Mouse (Mus musculus) heart, embryonic 12.5 days (tissue): ENCODE data around the gene Kcnk3. TPM values are rescaled to one million over a fixed set of nuclear protein-coding genes. Genes with fewer than 3 reads are reported as not detected.

Experiments
- ATAC-seq: fragments of 200-750 bp; cut with Nextera tagmentation; 2 replicates; pipeline ENCODE4 v1.8.0; 2017; ENCODE audit warnings: moderate TSS enrichment, moderate library complexity; ENCODE audit not compliant: insufficient number of reproducible peaks, low FRiP score
- H3K27ac ChIP-seq: fragments of 300-500 bp; sonication (generic); 2 replicates; pipeline ENCODE4 v1.5.1; 2016; ENCODE audit warnings: mild to moderate bottlenecking, moderate library complexity; ENCODE audit not compliant: poor library complexity, severe bottlenecking
- H3K27me3 ChIP-seq: fragments of 300-500 bp; sonication (generic); replicated peaks from 2 replicates; pipeline ENCODE4 v1.6.1; 2016; ENCODE audit warnings: mild to moderate bottlenecking, moderate library complexity
- H3K36me3 ChIP-seq: fragments of 300-500 bp; sonication (generic); 2 replicates; pipeline ENCODE4 v1.6.1; 2016; ENCODE audit warnings: mild to moderate bottlenecking, moderate library complexity
- H3K4me1 ChIP-seq: fragments of 300-500 bp; sonication (generic); replicated peaks from 2 replicates; pipeline ENCODE4 v1.6.1; 2016; ENCODE audit warnings: mild to moderate bottlenecking
- H3K4me2 ChIP-seq: fragments of 300-500 bp; sonication (generic); 2 replicates; pipeline ENCODE4 v1.6.1; 2016; ENCODE audit warnings: mild to moderate bottlenecking, moderate library complexity
- H3K4me3 ChIP-seq: fragments of 300-500 bp; sonication (generic); 2 replicates; pipeline ENCODE4 v1.5.1; 2016; ENCODE audit warnings: mild to moderate bottlenecking
- H3K9ac ChIP-seq: fragments of 300-500 bp; sonication (generic); 2 replicates; pipeline ENCODE4 v1.6.1; 2016; ENCODE audit warnings: mild to moderate bottlenecking, moderate library complexity
- H3K9me3 ChIP-seq: fragments of 300-500 bp; sonication (generic); replicated peaks from 2 replicates; pipeline ENCODE4 v1.6.1; 2016; ENCODE audit warnings: mild to moderate bottlenecking, moderate library complexity
- WGBS: fragments of 180-500 bp; shearing (Covaris S2); methylation state at CpG from one replicate; pipeline ENCODE4 v1.1.7; 2016; 5-methylcytosine and 5-hydroxymethylcytosine counted together
- microRNA-seq: library from miRNA; unstranded; fragments of <30 nt; microRNA quantifications from one replicate; pipeline ENCODE4, GENCODE M21; 2017
- polyA plus RNA-seq: library from polyadenylated mRNA; unstranded; fragments of >200 nt; fragmentation: Nextera tagmentation; extraction: Ambion mirVana; gene quantifications from 2 replicates; pipeline ENCODE4 v1.2.1, GENCODE M21; 2016

Gene Kcnk3
- polyA plus RNA-seq, 1 experiment from 2014 or later, result 45.1 TPM

DNA sequence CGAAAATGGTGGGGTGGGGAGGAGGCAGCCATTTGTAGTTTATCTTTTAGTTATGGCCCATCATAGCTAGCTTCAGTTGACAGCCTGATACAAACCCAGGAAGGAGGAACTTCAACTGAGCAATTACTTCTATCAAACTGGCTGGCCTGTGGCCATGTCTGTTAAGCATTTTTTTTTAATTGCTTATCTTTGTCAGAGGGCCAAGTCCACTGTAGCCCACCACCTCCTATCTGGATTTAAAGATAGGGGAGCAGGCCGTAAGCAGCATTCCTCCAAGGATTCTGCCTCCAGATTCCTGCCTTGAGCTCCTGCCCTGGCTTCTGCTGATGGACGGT lies 81.5 kb downstream of the Kcnk3 start:
- Histone ChIP-seq H3K9me3 (no peaks in the 10 kb centered on the region), H3K4me2 (peak overlapping the region; percentile 85), H3K36me3 (peaks cover 50% of the 10 kb centered on the region), H3K4me3 (no peak overlapping the region), H3K4me1 (peaks cover 23% of the 10 kb centered on the region), H3K9ac (0 out of 2 replicates have a peak overlapping the region, but pooled peaks have one; percentile 16), H3K27me3 (no peaks in the 10 kb centered on the region), H3K27ac (no peak overlapping the region)
- ATAC-seq, result no peak
- 61% methylated on average over 3 of the region's 3 CpGs for WGBS

- Histone ChIP-seq H3K36me3 (peaks cover 54% of the 10 kb centered on the region), H3K4me3 (no peak overlapping the region), H3K4me2 (no peak overlapping the region), H3K27me3 (no peaks in the 10 kb centered on the region), H3K27ac (no peak overlapping the region), H3K4me1 (peaks cover 23% of the 10 kb centered on the region), H3K9me3 (no peaks in the 10 kb centered on the region), H3K9ac (no peak overlapping the region)
- WGBS, result 83% methylated on average over 7 of the region's 7 CpGs
- no peak for ATAC-seq
Observed at GRCm38 (mm10) chr5:30670091-30670490, 82.1 kb downstream of the Kcnk3 start.

DNA sequence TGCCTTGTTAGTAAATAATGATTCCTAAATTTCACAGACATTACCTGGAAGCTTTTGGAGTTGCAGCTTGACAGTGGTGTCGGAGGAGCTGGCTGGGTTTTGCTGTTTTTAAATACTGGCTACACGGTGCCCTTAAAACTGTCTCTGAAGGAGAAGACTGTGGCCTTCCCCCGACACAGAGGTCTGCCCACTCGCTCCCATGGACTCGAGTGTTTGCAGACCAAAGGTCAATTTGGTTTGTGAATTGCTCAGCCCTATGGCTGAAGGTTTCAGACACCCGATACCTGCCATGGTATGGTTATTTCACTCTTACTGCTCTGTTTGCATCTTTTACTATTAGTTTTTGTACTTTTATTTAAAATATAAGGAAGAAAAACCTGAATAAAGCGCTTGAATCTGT lies 86.0 kb downstream of the Kcnk3 start:
- Histone ChIP-seq H3K27me3 (no peaks in the 10 kb centered on the region), H3K9ac (no peak overlapping the region), H3K4me1 (peaks cover 9% of the 10 kb centered on the region), H3K27ac (no peak overlapping the region), H3K4me3 (no peak overlapping the region), H3K9me3 (no peaks in the 10 kb centered on the region), H3K4me2 (no peak overlapping the region), H3K36me3 (peaks cover 73% of the 10 kb centered on the region)
- 82% methylated on average over 7 of the region's 7 CpGs for WGBS
- no peak for ATAC-seq

Small RNA genes lying within 50 kb of the gene (microRNA-seq; reads per million reads assigned to microRNA genes)
- gene Mir5625, result not detected

Other genes with a start within 250 kb of the Kcnk3 start
- gene Otof, start 126.2 kb upstream of the Kcnk3 start, polyA plus RNA-seq, result 0.14 and 0.15 TPM in 2 replicates
- gene 1700001C02Rik, start 122.1 kb upstream of the Kcnk3 start, polyA plus RNA-seq, result not detected in 2 replicates
- gene Cib4, start 42.3 kb upstream of the Kcnk3 start, polyA plus RNA-seq, result not detected in 2 replicates
- 21.4 and 24.9 TPM in 2 replicates for gene Slc35f6, start 59.8 kb downstream of the Kcnk3 start, polyA plus RNA-seq
- gene Cenpa, start 78.6 kb downstream of the Kcnk3 start, polyA plus RNA-seq, result 264 and 282 TPM in 2 replicates
- 3.6 and 4.4 TPM in 2 replicates for gene Dpysl5, start 123.4 kb downstream of the Kcnk3 start, polyA plus RNA-seq
- gene Mapre3, start 226.5 kb downstream of the Kcnk3 start, polyA plus RNA-seq, result 18.3 and 19.6 TPM in 2 replicates